Mouse (Mus musculus): Measurements from ENCODE around the gene S100pbp. TPM values are rescaled to one million over a fixed set of nuclear protein-coding genes. Genes with fewer than 3 reads are reported as not detected.

Gene S100pbp
- total RNA-seq, 2 experiments from 2014 or later: 23.1 to 23.6 TPM

- DNase-seq: no peak
Observed at GRCm38 (mm10) chr4:129102133-129102829, 87.2 kb downstream of the S100pbp start.

Other genes starting within 250 kb of the S100pbp start
- gene Azin2, start 227.3 kb downstream of the S100pbp start, total RNA-seq (2021): 10 to 100 TPM; 51.6 to 70.4 TPM
- 100 to 1,000 TPM; 131 to 134 TPM for gene Ak2, start 197.8 kb downstream of the S100pbp start, total RNA-seq (2021)
- 10 to 100 TPM; 41.1 to 45.6 TPM for gene Rnf19b, start 131.5 kb downstream of the S100pbp start, total RNA-seq (2021)
- gene Tmem54, start 84.2 kb downstream of the S100pbp start, total RNA-seq (2021): not detected
- 1 to 10 TPM; 1.2 to 1.3 TPM for gene Hpca, start 67.7 kb downstream of the S100pbp start, total RNA-seq (2021)
- 1 to 10 TPM; 2.2 to 7.2 TPM for gene Fndc5, start 52.7 kb downstream of the S100pbp start, total RNA-seq (2021)
- 100 to 1,000 TPM in 1 of 2 experiments, 10 to 100 TPM in 1; 95.2 to 102 TPM for gene Yars, start within 50 bp of the S100pbp start, total RNA-seq (2021)
- 10 to 100 TPM; 15.6 to 19.5 TPM for gene C77080, start 71.7 kb upstream of the S100pbp start, total RNA-seq (2021)
- under 1 TPM; 0.56 to 0.86 TPM for gene Sync, start 97.9 kb upstream of the S100pbp start, total RNA-seq (2021)
- 100 to 1,000 TPM; 147 TPM for gene Rbbp4, start 145.6 kb upstream of the S100pbp start, total RNA-seq (2021)
- gene Zbtb8os, start 146.0 kb upstream of the S100pbp start, total RNA-seq (2021): 10 to 100 TPM; 47.3 to 61.4 TPM
- 1 to 10 TPM; 6.1 to 9.8 TPM for gene Zbtb8a, start 188.4 kb upstream of the S100pbp start, total RNA-seq (2021)

Data from adrenal gland, postnatal 36 days (tissue).